Mouse (Mus musculus) thymus, adult 18-20 months (tissue): ENCODE results near the gene Dsn1.

Source experiments
- DNase-seq, 2 experiments: peaks; one replicate each; pipeline ENCODE4 v3.0.0; 2022; ENCODE audit warnings: mixed read lengths in 2 of 2

The Dsn1 gene

DNA sequence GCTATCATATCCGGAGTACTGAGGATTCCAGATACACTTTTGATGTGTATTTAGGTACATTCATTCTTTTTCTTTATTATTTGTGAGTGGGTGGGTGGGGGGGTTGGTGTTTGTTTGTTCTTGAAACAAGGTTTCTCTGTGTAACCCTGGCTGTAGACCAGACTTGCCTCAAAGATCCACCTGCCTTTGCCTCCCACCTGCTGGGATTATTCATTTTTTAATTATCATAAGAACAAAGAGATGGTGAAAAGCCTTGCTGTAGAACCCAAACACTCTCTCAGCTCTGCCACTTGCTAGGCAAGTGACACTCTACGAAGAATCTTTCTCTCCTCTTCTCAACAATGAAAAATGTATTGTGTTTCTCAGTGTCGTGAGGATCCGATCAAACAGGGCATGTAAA, 12.3 kb upstream of the Dsn1 start:
- DNase-seq, result no peak

DNA sequence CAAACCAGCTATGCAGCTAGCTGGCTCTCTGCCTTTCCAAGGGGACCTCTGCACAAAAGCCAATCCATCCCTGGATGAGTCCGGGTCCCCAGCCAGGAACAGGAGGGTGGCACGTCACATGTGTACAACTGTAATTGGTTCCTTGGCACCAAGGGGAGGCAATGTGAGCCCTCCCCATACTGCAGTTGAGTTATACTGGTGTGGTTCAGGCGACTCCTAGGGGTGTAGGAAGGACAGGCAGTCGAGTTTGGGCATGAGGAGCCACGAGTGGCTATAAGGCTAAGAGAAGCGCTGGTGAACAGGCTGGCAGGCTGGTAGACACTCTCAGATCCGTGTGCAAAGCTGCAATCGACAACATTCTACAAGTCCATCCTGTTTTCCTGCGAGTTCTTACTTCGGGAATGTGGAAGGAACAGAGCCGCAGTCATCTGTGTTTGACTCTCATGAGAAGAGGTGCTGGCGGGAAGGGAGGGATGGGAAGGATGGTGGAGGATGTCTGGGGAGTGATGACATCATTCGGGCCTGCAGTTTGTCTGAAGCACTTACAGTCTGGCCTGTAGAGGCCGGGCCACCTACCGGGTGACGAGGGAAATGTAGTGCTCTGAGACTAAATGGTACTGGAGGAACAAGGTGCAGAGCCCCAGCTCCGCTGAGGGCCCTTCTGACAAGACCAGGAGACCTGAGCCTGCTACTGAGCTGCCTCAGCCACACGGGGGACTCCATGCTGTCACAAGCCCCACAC, 9.7 kb upstream of the Dsn1 start:
- DNase-seq, result no peak

DNA sequence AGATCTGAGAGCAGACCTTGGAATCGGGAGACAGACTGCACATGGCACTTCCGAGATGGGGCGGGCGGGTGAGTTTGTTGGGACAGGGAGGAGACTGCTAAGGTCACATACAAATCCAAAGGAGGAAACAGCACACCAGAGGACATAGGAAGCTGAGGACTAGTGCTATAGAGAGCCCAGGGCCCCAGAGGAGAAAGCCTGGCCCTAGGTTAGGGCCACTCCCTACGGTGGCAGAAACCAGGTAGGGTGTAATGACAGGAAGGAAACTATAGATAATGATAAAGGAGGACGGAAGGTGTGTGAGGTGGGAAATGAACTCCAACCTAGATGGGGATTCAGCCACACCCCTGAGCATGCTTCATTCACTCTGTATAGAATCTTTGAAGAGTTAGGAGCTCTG, 5.4 kb upstream of the Dsn1 start:
- DNase-seq, result no peak

DNA sequence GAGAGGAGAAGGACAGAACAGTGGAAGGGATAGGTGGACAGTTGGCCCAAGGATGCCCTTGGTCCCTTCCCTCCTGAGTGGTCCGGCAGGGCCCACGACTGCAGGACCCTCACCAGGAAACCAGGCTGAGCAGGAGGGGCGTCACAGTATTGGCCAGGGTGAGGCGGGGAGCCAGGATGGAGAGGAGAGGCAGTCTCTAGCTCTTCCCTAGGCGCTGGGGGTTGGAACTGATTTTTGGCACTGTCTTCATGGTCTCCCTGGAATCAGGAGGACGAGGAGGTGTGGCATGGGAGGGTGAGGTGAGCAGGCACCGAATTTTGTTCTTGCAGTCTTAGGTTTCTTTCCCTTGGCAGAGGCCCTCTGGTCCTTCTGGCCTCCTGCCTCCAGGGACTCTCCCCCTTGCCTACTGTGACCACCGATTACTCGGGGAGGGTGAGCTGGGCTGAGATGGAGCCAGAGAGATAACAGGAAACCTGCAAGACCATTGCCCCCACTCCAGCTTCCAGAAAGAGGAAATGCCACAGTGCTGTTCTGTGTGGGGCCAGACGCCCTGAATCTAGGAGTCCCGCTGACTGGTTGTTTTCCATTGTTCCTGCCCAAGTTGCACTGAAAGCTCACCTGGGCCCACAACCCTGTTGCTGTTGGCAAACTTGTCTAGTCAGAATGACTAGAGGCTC, 3.8 kb upstream of the Dsn1 start:
- DNase-seq, result no peak

DNA sequence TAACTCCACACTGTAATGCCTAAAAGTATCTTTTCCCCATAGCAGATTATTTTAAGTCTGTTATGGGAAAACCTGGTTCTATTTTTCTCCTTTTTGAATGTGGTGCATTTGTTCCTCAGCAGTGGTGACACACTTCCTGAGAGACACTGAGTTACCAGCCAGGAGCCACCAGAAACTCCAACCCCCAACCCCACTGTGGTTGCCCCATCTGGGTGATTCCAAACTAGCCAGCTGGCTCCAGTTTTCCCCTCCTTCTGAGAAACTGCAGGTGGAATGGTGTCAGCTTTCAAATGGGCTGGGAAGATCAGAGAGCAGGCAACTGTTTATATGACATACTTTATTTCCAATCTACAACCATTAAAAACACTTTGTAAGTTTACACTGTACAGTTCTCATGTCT, 3.2 kb upstream of the Dsn1 start:
- no peak for DNase-seq

GRCm38 (mm10) chr2:157008509-157008908, 1.6 kb upstream of the Dsn1 start:
- no peak for DNase-seq

GRCm38 (mm10) chr2:157007234-157007596, 261 bp upstream of the Dsn1 start:
- no peak for DNase-seq

DNA sequence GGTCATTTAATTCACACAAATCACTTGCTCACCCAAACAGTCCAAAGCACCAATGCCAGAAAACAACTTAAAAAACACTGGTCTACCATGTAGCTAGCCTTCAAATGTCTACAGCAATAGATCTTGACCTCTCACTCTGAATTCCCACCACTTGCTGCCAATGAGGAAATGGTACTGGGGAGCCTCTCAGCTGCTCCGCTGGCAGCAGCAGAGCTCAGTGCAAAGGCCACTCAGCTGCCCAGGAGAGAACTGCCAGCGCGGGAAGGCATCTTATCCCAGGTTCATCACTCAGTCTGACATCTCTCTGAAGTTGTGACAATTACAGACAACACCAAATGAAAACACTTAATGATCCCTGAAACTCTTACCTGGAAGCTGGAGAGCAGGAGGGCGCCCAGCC, 4.6 kb downstream of the Dsn1 start:
- no peak for DNase-seq

- no peak for DNase-seq
Measured at GRCm38 (mm10) chr2:156998263-156998662, 8.7 kb downstream of the Dsn1 start.

DNA sequence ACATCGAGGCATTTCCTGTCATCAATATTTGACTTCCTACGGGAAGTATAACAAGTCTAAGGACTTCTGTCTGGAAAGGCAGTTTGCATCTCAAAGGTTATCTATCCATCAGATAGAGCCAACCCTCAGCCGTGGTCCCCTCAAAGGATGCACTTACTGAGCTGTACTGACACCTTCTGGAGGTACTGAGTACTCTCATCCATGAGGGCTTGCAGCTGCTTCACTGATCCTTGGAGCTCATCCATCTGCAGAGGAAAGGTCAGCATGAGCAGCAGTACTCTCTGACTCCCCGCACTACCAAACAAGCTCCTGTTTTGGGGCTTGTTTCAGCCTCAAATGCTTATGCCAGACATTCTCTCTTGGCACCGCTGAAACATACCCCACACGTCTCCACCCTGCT, 10.4 kb downstream of the Dsn1 start:
- DNase-seq, result peak in 1 of 2 experiments; percentile 20

- peak; percentile 97 for DNase-seq
Measured at GRCm38 (mm10) chr2:156991470-156992319, 15.3 kb downstream of the Dsn1 start, which contains the start of gene Ndrg3. Gene Ndrg3, minus strand, starts transcription at chr2:156992056.

GRCm38 (mm10) chr2:156990727-156991431, 16.1 kb downstream of the Dsn1 start:
- DNase-seq, result peak in 1 of 2 experiments; percentile 22

DNA sequence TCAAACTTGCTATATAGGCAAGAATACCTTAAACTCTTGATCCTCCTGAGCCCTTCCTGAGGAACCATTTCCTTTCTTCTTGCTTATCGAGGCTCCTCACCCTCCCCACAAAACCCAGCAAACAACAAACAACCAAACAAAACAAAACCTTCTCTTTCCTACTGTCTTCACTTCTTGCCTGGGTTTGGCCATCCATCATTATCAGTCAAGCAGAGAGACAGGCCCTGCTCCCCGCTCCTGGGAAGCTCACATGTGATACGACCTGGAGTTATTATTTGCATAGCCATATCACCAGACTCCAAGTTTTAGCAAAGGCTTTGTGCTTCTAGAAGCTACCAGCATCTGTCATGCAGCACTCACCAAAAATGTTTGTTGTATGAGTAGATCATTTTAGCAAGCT, 19.6 kb downstream of the Dsn1 start:
- DNase-seq, result no peak

- DNase-seq, result no peak
Measured at GRCm38 (mm10) chr2:156982864-156983263, 24.1 kb downstream of the Dsn1 start.

- no peak for DNase-seq
Measured at GRCm38 (mm10) chr2:156981291-156981690, 25.7 kb downstream of the Dsn1 start.

GRCm38 (mm10) chr2:156980059-156980458, 26.9 kb downstream of the Dsn1 start:
- no peak for DNase-seq

DNA sequence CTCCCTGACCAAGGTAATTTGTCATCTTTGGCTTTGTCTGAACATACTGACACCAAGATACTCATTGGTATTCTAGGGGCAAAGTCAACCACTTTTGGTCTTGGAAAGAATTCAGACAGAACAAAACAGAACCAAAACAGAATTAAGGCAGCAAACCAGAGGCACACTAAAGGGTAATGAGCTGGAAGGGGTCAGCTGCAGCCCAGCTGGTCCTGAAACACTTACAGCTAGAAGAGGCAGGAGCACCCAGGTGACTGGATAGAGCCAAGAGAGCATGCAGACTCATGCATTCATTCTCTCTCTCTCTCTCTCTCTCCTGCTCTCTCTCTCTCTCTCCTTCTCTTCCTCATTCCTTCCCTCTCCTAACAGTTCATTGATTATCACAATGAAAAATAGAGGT, 30.2 kb downstream of the Dsn1 start:
- no peak for DNase-seq

DNA sequence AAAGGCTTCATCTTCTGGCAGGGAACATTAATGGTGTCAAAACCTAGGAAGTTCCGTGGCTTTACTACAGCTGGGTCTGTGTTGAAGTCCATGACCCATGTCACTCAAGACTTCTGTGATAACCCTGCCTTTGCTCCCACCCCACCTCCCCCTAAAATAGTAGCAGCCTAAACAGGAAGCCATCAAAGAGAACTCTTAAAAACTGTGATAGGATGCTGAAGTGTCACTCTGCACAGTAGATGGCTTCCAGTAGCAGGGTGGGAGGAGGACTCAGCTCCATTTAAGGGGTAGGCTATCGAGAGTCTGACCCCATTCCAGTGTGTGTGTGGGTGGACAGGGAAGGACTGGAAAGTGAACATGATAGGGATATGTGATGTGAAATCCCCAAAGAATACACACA, 32.0 kb downstream of the Dsn1 start:
- peak in 1 of 2 experiments; percentile 25 for DNase-seq

DNA sequence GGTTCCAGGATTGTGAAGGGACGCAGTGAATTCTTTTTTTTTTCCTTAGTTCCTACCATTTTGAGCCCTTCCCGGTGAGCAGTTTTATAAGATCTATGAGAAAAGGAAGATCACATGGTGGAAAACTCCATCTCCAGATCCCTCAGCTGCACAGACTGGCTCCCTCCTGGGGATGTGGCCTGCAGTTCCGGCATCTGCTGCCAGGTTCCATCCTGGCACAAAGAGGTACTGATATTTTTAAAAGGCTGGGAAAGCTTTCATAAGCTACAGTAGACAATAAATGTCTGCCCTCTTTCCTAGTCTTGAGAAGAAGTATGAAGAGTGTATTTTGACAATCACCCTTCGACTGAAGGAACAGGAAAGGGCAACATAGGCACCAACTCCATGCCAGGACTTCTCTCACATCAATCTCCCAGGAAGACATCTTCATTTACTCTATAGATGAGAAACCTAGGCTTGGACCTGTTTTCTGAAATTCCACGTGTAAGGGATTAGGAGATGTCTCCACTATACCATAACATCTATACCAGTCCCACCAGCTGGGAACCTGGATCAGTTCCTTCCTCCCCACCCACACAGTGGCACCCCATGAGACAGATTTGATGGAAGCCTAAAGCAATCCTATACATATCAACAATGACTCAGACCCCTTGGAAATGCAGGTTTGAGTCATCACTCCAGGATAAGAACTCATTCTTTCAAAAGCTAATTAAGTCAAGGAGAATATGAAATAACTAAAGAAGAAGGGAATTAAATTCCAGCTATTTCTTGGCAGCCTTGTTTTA, 33.4 kb downstream of the Dsn1 start:
- no peak for DNase-seq

- peak; percentile 30 to 64 for DNase-seq
Measured at GRCm38 (mm10) chr2:156970253-156970652, 36.7 kb downstream of the Dsn1 start.

GRCm38 (mm10) chr2:156968501-156968900, 38.5 kb downstream of the Dsn1 start:
- no peak for DNase-seq

- no peak for DNase-seq
Measured at GRCm38 (mm10) chr2:156967388-156967787, 39.6 kb downstream of the Dsn1 start.
